Mouse (Mus musculus) T-helper 1 cell (primary cell): ENCODE measurements around the gene Defb28.

Source experiments
- in situ Hi-C: fragments of 300-600 bp; cut with MboI, MseI; formaldehyde crosslinking; loops from one replicate; pipeline ENCODE4 v1.15.1; 2025; ENCODE audit warnings: high pct_unique_total_duplicates

The Defb28 gene

GRCm38 (mm10) chr2:152556655-152557054 is 38.6 kb downstream of the Defb28 start:
- in situ Hi-C loops: no loop called here

GRCm38 (mm10) chr2:152569038-152569437 is 51.0 kb downstream of the Defb28 start, which contains the start of gene Gm17416:
Gm17416 (plus strand) TSS chr2:152569338.
- in situ Hi-C loops: no loop called here

GRCm38 (mm10) chr2:152569881-152570280 is 51.8 kb downstream of the Defb28 start:
- in situ Hi-C loops: no loop called here

- in situ Hi-C loops: no loop called here
These were observed 52.3 kb downstream of the Defb28 start for GRCm38 (mm10) chr2:152570313-152570712.
